Mouse (Mus musculus) splenic B cell, adult 2 months (primary cell): Measurements from ENCODE around the gene Ywhah.
"Not testable (repeated sequence)": the region's sequence is repeated elsewhere in the genome, so short reads cannot be mapped to it uniquely, and the experiment has no call there.

Source experiments
- DNase-seq: peaks from one replicate; pipeline ENCODE4 v3.0.0-alpha.2; 2011; ENCODE audit warnings: low read depth, low spot score
- H3K27me3 ChIP-seq: 2 replicates; pipeline ENCODE4 v1.6.1; 2012; ENCODE audit warnings: mild to moderate bottlenecking, low read length, moderate library complexity, mixed read lengths; ENCODE audit not compliant: control insufficient read depth, poor library complexity, insufficient read depth, severe bottlenecking
- H3K36me3 ChIP-seq: 2 replicates; pipeline ENCODE4 v1.6.1; 2012; ENCODE audit warnings: mild to moderate bottlenecking, low read length, moderate library complexity, mixed read lengths; ENCODE audit not compliant: control insufficient read depth, poor library complexity, insufficient read depth, severe bottlenecking

Gene Ywhah

GRCm38 (mm10) chr5:33028656-33029055 lies 10.0 kb downstream of the Ywhah start:
- 0 out of 2 replicates have a peak, but pooled peaks cover 2% of the 10 kb centered on the region for H3K36me3 ChIP-seq
- no peaks in the 10 kb centered on the region for H3K27me3 ChIP-seq
- no peak for DNase-seq

DNA sequence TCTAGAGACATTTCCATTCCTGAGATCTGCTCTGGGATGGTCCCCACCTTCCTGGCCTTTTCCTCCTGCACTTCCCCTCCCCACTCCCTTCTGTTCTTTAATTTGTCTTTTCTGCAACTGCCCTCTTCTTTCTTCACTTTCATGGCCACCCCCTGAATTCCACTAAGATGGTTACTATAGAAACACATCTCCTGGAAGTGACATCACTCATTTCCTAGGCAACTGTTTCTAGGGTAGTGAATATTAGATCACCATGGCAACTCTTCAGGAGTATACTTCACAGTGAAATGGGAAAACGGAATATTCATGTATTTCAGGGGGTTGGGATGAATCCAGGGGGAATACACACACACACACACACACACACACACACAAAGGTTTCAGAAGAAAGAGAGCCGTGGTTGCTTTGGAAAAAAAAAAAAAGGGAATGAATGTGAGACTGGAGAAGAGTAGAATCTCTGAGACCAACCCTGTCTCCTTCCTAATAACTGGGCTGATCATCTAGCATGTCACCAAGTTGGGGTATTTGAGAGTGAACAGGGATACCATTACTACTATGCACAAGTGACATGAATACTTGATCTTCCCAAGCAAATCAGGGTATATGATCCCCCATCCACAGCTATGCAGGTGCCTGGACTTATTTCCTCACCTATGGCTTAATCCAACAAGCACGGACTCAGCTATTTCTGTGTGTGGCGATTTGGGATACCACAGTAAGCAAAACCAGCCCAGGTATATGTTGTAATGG lies 12.0 kb downstream of the Ywhah start:
- DNase-seq: no peak
- H3K36me3 ChIP-seq: no peaks in the 10 kb centered on the region
- no peaks in the 10 kb centered on the region for H3K27me3 ChIP-seq

- Histone ChIP-seq H3K36me3 (no peaks in the 10 kb centered on the region), H3K27me3 (no peaks in the 10 kb centered on the region)
- DNase-seq: no peak
These were observed 13.6 kb downstream of the Ywhah start for GRCm38 (mm10) chr5:33032036-33032773.

- Histone ChIP-seq H3K27me3 (no peaks in the 10 kb centered on the region), H3K36me3 (no peaks in the 10 kb centered on the region)
- peak; percentile 86 for DNase-seq
These were observed 14.5 kb downstream of the Ywhah start for GRCm38 (mm10) chr5:33033121-33033520.

DNA sequence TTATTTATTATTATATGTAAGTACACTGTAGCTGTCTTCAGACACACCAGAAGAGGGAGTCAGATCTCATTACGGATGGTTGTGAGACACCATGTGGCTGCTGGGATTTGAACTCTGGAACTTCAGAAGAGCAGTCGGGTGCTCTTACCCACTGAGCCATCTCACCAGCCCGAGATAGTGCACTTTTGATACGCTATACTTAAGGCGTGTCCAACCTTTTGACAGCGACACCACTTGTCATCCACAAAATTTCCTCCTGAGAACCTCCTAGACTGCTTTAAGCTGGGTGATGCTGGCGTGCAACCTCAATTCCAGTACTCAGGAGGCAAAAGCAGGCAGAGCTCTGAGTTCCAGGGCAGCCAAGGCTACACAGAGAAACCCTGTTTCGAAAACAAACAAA lies 15.0 kb downstream of the Ywhah start:
- DNase-seq, H3K36me3 ChIP-seq, H3K27me3 ChIP-seq: not testable (repeated sequence)

DNA sequence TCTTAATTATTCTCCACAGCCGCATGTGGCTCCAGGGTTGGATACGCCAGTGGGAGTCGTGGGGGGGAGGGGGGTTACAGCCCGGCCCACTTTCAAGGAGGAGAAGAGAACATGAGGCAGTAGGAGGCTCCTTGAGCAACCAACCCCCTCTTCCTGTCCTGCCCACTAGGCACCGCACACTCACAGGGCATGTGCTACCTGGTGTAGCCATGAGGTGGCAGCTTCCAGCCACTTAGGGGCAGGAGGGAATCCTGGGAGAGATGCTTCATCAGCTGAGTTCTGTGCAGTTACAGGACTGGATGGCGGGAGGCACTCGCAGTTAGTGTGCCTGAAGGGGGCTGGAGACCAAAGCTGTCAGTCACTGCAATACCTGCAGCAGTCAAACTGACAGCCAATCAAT lies 15.5 kb downstream of the Ywhah start:
- Histone ChIP-seq H3K27me3 (no peaks in the 10 kb centered on the region), H3K36me3 (no peaks in the 10 kb centered on the region)
- peak; percentile 41 for DNase-seq

DNA sequence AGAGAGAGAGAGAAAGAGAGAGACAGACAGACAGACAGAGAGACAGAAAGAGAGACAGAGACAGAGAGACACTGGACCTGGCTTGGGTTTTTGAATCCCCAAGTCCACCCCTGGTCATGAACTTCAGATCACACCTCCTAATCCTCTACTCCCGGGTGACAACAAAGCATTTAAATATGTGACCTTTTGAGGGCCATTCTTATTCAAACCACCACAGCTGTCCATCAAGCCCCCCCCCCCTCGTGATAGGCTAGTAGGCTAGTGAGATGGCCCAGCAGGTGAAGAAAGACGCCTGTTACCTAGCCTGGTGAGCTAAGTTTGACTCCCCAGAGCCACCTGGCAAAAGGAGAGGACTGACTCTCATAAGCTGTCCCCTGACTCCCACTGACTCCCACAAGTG lies 16.3 kb downstream of the Ywhah start:
- DNase-seq: no peak
- Histone ChIP-seq H3K36me3 (no peaks in the 10 kb centered on the region), H3K27me3 (no peaks in the 10 kb centered on the region)

DNA sequence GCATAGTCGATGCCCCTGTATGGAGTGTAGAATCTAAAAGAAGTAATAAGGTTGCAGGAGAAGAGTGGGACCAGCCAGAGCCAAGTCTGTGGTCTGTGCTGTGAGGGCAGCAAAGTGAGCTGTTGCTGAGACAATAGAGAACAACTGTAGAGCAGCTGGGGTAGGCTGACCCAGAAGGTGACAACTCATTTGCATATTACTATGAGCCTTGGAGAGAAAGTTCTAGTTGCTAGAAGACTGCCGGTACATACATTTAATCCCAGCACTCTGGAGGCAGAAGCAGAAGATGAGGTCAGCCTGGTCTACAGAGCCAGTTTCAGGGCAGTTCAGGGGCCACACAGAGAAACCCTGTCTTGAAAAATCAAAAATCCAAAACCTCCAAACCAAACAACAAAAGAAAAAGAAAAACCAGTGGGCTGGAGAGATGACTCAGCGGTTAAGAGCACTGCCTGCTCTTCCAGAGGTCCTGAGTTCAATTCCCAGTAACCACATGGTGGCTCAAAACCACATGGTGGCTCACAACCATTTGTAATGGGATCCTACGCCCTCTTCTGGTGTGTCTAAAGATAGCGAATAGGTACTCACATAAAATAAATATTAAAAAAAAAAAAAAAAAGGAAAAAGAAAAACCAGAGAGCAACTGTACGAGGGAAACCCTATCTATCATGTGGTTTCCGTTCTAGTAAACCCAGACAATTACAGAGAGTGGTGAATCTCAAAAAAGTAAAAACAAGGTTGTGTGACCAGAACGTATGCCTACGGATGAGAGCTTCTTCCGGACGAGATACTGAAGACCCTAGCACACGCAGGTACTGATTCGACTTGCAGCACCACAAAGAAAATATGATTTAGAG lies 20.3 kb downstream of the Ywhah start:
- peak; percentile 47 for DNase-seq
- Histone ChIP-seq H3K36me3 (no peaks in the 10 kb centered on the region), H3K27me3 (no peaks in the 10 kb centered on the region)

DNA sequence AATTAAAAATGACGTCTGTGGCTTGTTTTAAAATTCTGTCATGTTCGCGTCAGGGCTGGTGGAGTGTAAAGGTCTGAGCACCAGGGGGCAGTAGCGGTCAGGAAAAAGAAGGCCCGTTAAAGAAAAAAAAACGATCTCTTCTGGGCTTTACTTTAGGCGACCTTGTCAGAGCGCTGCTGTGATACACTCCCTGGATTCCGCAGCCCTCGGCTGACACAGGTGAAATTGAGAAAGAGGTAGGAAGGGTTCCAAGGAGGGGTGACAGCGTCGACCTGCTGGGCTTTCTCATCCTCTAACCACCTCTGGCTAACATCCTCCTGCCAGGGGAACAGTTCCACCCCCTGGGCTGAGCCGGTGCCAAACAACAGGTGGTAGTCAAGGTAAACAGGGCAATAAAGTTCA lies 20.9 kb downstream of the Ywhah start:
- H3K36me3 ChIP-seq: no peaks in the 10 kb centered on the region
- no peaks in the 10 kb centered on the region for H3K27me3 ChIP-seq
- DNase-seq: peak; percentile 84

DNA sequence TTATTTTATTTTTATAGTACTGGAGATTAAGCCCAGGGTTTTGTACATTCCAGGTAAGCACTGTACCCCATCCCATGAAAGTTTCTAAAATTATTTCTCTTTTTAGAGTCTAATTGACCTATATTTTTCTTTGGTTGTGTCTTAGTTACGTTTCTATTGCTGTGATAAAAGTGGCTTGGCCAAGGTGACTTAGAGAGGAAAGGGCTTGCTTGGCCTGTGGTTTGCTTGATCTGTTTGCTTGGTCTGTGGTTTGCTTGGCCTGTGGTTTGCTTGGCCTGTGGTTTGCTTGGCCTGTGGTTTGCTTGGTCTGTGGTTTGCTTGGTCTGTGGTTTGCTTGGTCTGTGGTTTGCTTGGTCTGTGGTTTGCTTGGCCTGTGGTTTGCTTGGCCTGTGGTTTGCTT lies 22.1 kb downstream of the Ywhah start:
- DNase-seq: not testable (repeated sequence)

GRCm38 (mm10) chr5:33043397-33043796 lies 24.8 kb downstream of the Ywhah start:
- Histone ChIP-seq H3K36me3 (no peaks in the 10 kb centered on the region), H3K27me3 (no peaks in the 10 kb centered on the region)
- DNase-seq: peak; percentile 37

More for the DNA sequence above, 22.1 kb downstream of the Ywhah start:
- not testable (repeated sequence) for H3K27me3 ChIP-seq, H3K36me3 ChIP-seq

- Histone ChIP-seq H3K27me3 (no peaks in the 10 kb centered on the region), H3K36me3 (no peaks in the 10 kb centered on the region)
- no peak for DNase-seq
These were observed 26.2 kb downstream of the Ywhah start for GRCm38 (mm10) chr5:33044636-33045315.

- no peak for DNase-seq
- Histone ChIP-seq H3K36me3 (no peaks in the 10 kb centered on the region), H3K27me3 (no peaks in the 10 kb centered on the region)
These were observed 26.7 kb downstream of the Ywhah start for GRCm38 (mm10) chr5:33045316-33045705.

- no peaks in the 10 kb centered on the region for H3K36me3 ChIP-seq
- H3K27me3 ChIP-seq: no peaks in the 10 kb centered on the region
- no peak for DNase-seq
These were observed 34.4 kb downstream of the Ywhah start for GRCm38 (mm10) chr5:33052849-33053582.
